7 mouse cellular contexts compared by ENCODE assay signal in genomic region chr17:70429746-70430451, GRCm38 (mm10).
DNase-seq lines count a peak whose midpoint lies in the region; ATAC-seq lines count a peak whose summit lies in the region.

No protein-coding gene starts in this region.

- ATAC-seq in midbrain, embryonic 13.5 days, result peak; percentile 93

- peak overlapping the region; percentile 10 for H3K4me3 ChIP-seq in midbrain, embryonic 13.5 days (replicated peaks)

- H3K27me3 ChIP-seq in midbrain, embryonic 13.5 days, result no peaks in the 10 kb centered on the region
- no peaks in the 10 kb centered on the region for H3K27me3 ChIP-seq in splenic B cell, adult 2 months (ENCODE audit: control insufficient read depth, insufficient read depth, low read length, poor library complexity, severe bottlenecking)

- H3K9me3 ChIP-seq in midbrain, embryonic 13.5 days, result no peaks in the 10 kb centered on the region

- intact Hi-C loops in left cerebral cortex, postnatal 4 days (cut with DNase I), result loop anchor here (5.0 kb wide), 3 partner anchors 92 to 252 kb away; no protein-coding TSS in a partner anchor

- peak overlapping the region; percentile 36 for H3K4me2 ChIP-seq in midbrain, embryonic 13.5 days (replicated peaks)

- no peaks in the 10 kb centered on the region for H3K36me3 ChIP-seq in midbrain, embryonic 13.5 days
- no peaks in the 10 kb centered on the region for H3K36me3 ChIP-seq in splenic B cell, adult 2 months (ENCODE audit: control insufficient read depth, insufficient read depth, low read length, poor library complexity, severe bottlenecking)

- peak; percentile 82 for DNase-seq in adrenal gland, postnatal 14 days
- DNase-seq in embryo, embryonic 11.5 days (ENCODE audit: low read depth, low spot score), result peak; percentile 70
- peak; percentile 28 to 77 for DNase-seq in heart, adult 18-20 months
- DNase-seq in kidney, adult 18-20 months, result peak; percentile 67
- peak; percentile 88 for DNase-seq in left cerebral cortex, postnatal 4 days
- DNase-seq in splenic B cell, adult 2 months (ENCODE audit: low read depth, low spot score), result peak; percentile 2

- H3K4me1 ChIP-seq in midbrain, embryonic 13.5 days (replicated peaks), result no peaks in the 10 kb centered on the region

- peak overlapping the region; percentile 34; the same call in 1 of the 2 replicates for H3K9ac ChIP-seq in midbrain, embryonic 13.5 days (replicated peaks)

- 17% methylated on average over 17 of the region's 17 CpGs for WGBS in midbrain, embryonic 13.5 days

- H3K27ac ChIP-seq in midbrain, embryonic 13.5 days, result no peak overlapping the region

Comparison
In these comparisons a context has a peak if more than half of its experiments do, and no peak if none do; other contexts are left out.
1. DNase-seq: peak in every context shown above with its lines; median percentile 88 in left cerebral cortex, postnatal 4 days; 82 in adrenal gland, postnatal 14 days; 70 in embryo, embryonic 11.5 days; 67 in kidney, adult 18-20 months; 52 in heart, adult 18-20 months; 2 in splenic B cell, adult 2 months.